Mouse (Mus musculus) right cerebral cortex, postnatal 25 days (tissue): ENCODE results near the gene Slc16a11.

Source experiments
- DNase-seq: peaks from one replicate; pipeline ENCODE4 v3.0.0; 2022

The Slc16a11 gene

DNA sequence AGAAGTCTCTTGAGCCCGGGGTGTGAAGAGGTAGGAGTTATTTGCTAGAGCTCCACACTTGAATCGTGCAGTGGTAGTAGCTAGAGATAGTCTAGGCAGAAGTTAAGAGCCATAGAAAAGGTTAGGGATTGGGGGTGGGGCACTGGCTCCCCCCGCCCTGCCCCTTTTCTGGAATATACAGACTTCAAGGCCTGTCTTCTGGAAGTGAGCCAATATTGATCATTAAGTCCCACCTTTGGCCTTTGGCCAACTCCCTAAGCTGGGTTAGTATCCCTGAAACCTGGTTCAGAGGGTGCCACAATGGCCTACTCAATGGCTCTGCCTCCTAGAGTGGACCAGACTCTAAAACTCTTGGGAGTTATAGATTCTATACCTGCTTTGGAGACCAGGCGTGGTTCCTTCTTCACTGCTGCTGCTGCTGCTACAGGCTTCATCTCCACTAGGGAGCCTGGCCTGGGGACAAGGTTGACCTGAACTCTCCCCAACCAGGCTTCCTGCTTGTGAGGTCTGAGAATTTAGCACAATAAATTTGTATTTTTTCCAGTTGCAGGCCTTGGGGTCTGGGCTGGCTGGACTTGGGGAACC lies 15.2 kb downstream of the Slc16a11 start:
- no peak for DNase-seq

- DNase-seq = peak; percentile 79
Measured at GRCm38 (mm10) chr11:70228828-70229227, 16.3 kb downstream of the Slc16a11 start.

DNA sequence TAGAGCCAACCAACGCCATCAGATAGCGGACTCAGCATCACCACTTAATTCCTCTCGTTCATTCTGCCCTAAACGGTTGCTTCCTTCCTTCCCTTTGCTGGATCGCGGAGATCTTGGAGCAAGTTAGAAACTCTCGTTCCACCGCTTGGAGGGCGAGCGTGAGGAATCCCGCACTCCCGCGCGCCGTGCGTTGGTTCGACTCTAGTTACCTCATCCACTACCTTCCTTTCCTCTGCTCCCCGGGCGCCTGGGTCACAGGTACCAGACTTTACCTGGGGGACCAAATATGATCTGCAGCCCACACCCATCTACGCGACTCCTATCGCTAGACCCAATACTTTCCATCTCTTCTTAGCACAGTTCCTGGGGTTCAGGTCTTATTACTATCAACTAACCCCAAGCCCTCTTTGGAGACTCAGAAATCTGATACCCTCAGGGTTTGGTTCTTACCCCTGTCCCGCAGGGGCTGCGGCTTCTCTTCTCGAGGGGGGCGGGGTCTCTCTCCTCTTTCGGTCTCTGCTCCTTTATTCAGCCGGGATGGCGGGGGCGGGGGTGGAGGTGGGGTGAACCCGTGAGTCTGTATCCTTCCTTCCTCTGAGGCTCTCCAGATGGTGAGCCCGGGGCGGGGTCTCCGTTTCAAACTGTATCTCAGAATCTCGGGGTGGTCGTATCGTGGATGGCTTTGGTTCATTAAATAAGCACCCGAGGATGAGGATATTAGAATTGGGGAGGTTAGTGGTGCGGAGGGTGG lies 16.9 kb downstream of the Slc16a11 start, which contains the start of gene Bcl6b:
Bcl6b (minus strand) TSS at position 539 of the 751 bp plus-strand sequence.
- no peak for DNase-seq

DNA sequence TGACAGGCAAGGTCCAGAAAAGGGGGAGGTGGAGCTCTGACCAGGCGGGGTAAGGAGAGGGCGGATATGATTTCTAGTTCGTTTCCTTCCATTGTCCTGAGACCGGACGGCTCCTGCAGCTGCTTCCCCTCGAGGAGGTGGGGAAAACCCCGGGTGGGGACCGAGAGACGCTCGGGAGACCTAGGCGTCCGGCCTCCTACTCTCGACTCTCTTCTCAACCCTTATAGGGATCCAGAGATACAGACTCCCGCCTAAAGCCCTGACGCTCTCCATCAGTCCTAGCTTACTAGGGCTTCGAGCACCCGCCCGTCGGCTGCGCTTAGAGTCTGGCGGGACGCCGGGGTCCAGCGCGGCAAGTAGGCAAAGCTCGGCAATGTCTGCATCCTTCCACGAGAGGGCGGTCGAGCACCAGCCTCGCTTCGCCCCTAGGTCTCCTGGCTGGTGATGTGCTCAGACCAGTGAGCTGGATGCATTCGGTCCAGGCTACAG lies 17.7 kb downstream of the Slc16a11 start:
- DNase-seq = peak; percentile 63

DNA sequence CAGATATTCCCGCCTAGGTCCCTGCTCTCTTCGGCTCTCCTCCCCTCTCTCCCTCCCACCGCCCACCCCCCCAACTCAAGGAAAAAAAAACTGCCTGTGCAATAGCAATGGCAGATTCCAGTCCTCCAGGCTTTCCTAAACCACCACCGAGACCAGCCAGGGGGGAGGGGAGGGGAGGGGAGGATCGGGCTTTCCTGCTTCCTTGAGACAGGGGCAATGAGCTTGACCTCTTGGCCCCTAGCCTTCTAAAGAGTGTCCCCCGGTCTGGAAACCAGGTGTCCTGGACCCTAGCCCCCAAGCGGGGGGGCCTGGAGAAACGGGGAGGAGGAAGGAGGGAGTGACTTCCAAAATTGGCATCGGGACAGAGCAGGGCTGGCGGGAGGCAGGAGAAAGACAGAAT lies 20.0 kb downstream of the Slc16a11 start:
- DNase-seq = peak; percentile 62

DNA sequence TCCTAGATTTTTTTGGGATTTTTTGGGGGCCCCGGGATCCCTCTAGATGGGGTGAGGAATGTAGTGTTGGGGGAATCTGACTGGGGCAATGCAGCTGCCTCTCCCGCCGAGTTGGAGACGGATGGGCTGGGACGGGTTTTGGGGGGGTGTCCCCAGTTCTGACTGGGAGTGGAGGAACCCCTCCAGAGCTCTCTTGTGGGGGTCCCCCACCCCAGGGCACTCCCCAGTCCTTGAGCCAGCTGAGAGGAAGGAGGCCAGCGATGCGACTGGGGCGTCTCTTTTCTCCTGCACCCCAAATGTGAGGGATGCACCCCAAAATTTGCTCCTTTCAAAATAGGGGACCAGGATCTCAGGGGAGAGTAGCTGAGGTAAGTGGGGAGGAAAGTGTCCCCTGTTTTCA lies 20.5 kb downstream of the Slc16a11 start:
- no peak for DNase-seq

DNA sequence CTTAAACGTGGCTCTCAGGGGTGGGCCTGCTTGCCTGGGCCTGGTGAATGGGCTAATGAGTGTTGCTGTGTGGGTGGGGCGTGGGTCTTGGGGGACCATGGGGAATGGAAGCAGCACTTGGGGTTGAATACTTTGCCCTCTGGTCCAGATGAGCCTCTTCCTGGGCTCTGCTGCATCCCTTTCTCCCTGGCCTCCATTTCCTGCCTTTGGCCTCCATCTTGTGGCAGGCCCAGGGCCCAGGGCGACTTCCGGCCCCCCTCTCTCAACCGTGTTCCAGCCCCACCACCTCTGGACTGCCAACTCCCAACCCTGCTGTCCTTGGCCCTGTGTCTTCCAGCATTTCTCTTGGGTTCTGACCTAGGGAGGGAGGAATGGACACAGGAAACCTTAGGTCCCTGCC lies 21.5 kb downstream of the Slc16a11 start:
- no peak for DNase-seq

DNA sequence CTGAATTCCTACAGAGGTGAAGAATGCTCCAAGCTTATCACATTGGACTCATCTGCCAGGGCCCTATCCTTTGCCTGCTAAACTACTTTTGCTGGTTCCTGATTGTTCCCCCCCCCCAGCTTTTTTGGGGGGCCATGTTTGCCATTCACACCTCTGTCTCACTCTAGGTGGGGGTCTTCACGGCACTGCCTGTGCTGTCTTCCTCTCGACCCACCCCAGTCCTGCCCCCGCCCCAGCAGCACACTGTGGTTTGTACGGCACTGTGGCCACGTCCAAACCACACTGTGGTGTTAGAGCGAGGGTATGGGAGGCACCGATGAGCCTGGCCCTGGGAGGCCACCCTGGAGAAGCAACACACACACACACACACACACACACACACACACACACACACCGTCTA lies 21.9 kb downstream of the Slc16a11 start:
- no peak for DNase-seq

DNA sequence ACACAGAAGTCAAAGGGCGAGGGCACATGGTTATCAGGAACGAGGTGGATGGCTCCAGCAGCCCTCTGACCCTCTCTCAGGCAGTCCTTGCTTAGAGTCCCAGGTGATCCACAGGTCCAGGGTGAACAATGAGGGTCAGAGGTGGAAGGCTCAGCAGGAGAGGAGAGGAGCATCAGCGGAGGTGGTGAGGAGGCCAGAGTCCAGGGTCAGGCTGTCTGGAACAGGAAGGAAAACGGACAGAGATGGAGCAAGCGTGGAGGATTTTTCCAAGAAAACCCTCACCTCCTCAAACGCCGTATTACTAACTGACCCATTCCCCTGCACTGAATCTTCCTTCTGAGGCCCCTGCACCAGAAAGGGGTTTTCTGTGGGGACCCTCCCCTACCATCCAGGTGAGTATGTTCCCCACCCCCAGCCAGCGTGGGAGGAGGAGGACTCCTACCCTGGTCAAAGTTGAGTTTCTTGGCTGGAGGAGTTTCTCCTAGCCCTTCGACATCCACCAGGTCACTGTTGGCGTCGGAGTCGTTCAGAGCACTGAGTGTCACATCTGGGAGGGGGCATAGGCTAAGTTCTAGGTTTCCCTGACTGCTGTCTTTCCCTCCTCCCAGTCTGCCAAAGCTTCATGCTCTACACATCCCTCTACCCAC lies 22.8 kb downstream of the Slc16a11 start:
- no peak for DNase-seq

GRCm38 (mm10) chr11:70236717-70237116 lies 24.2 kb downstream of the Slc16a11 start:
- DNase-seq = no peak

- DNase-seq = peak; percentile 99
Measured at GRCm38 (mm10) chr11:70237457-70238167, 25.1 kb downstream of the Slc16a11 start, which contains the start of gene 0610010K14Rik. Gene 0610010K14Rik (minus strand): TSS chr11:70237914.

DNA sequence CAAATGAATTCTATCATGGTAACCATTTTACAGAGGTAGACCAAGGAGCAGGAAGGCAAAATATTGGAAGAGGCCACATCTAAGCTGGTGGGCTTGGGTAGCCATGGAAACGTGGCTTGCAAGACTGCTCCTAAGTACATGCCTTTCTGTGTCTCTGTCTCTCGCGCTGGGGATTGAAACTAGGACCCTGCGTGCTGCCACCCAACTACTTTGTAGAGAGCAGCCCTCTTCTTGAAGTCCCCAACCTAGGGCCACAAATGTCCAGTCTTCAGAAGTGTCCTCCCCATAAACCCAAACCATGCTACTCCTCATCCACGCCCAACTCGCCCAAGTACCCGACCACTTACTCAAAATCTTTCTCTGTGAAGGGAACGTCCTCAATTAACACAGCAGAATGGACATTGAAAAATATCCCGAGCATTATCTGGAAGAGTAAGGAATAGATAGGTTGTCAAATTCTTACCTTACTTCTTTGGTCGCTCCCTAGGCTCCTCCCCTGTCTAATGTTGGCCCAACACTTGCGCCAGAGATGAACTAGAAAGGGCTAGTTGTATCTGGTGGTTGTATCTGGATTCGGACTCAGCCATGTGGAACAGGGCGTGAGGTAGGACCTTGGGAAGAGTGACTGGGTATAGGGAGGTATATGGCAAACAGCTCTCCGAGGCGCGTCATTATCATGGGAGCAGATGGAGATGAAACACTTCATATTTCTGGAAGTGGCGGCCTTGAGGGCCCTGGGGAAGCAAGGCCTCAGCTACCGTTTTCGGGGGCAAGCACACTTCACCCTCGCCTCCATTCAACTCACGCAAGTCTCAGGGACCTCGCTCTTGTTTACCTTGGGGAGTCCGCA lies 26.3 kb downstream of the Slc16a11 start:
- no peak for DNase-seq

DNA sequence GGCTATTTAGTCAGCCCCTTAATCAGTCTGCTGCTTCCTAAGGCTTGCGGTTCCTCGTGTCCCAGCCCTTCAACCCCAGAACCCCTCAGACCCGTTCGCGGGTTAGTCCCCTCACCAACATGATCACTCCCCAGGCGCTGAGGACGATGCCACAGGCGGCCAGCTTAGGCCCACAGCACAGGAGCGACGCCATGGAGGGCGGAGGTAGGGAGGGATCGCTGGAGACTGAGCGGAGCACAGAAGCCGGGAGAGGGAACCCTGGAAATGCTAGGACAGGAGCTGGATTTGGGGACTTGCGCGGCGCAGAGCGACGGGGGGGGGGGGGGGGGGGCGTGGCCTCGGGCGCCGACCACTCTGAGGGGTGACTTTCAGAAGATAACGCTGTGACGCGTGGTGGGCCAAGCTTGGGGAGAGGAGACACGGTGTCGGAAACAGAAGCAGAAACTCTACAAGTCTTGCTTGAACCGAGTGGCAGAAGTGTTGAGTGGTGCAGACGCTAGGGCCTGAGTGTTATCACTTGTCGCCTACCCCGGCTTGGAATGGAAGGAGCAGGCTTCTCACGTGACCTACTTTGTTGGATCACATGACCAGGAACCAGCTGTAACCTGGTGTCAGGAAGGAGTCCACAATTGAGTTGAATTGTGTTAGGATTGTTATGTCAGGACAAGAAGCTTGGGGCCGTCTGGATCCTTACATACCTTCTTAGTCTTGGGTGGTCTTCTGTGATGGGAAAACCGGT lies 27.2 kb downstream of the Slc16a11 start, which contains the start of the genes Gm21988 and Rnasek:
Gm21988 (minus strand) TSS at position 290 of the 739 bp plus-strand sequence.
Rnasek (minus strand) TSS at position 302 of the 739 bp plus-strand sequence.
- DNase-seq = peak; percentile 83

DNA sequence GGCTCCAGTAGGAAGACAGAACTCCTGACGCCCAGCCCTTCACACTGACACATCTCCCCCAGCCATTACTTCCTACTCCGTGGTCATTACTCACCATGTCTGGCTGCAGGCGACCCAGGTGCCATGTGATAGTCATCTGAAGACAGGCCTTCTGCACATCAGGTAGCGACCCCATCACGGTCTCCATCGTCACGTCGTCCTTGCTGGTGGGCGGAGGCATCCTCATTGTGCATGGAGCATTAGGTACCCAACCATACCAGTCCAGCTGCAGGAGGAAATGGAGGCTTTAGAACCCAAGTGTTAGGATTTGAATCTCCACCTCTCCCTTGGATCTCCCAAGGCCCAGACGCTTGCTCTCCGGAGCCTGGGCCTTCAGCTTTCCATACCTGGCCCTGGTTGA lies 30.0 kb downstream of the Slc16a11 start:
- DNase-seq = no peak

- DNase-seq = no peak
Measured at GRCm38 (mm10) chr11:70247136-70247845, 34.7 kb downstream of the Slc16a11 start.

- no peak for DNase-seq
Measured at GRCm38 (mm10) chr11:70250150-70250549, 37.6 kb downstream of the Slc16a11 start.

DNA sequence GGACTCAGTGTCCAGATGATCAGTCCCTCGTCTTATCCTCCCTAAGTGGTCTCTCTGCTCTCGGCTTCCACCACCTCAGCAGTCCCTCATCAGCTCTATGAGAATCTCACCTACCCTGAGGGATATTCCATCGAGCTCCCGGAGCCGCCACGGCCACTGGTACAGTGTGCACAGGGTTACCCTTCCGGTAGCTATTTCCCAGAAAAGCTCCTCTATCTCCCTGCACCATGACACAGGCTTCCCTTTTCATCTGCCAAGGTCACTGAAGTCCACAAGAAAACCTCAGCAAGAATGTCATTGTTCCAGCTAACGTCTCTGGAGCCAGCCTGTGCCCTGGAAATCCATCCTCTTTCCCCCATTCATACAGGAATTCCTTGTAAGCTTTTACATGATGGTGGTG lies 39.3 kb downstream of the Slc16a11 start:
- no peak for DNase-seq

DNA sequence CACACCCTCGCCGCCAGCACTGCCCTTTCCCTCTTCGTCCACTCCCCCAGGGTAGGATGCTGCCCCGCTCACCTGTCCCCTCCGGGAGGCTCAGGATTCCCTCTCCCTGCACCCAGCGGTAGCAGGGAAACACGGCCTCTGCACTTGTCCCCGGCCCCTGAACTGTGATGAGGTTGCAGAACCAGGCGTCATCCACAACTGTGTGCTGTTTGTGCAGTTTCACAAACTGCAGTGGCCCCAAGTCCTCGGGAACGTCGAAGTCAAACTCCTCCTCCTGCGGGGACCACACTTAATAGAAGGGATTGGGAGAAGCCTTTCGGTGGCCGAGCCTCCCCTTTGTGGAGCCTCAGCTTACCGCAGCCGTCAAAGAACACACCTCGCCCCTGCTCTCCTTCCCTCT lies 41.8 kb downstream of the Slc16a11 start:
- no peak for DNase-seq

- no peak for DNase-seq
Measured at GRCm38 (mm10) chr11:70254931-70255531, 42.5 kb downstream of the Slc16a11 start, which contains the start of gene Alox12. Gene Alox12 (minus strand): TSS chr11:70255353.

- DNase-seq = no peak
Measured at GRCm38 (mm10) chr11:70259035-70259434, 46.5 kb downstream of the Slc16a11 start.
